Mouse (Mus musculus): ENCODE measurements around the gene Abcc4. TPM values are rescaled to one million over a fixed set of nuclear protein-coding genes. Genes with fewer than 3 reads are reported as not detected.
A peak's percentile ranks its signal among the peaks of the same experiment; 100 is the strongest.

The Abcc4 gene
- polyA plus RNA-seq, 1 experiment from 2014 or later: 4.7 TPM

- H3K27me3 ChIP-seq: peaks cover 39% of the 10 kb centered on the region
- under 1% methylated on average over 37 of the region's 37 CpGs for WGBS
Observed at GRCm38 (mm10) chr14:118473831-118474193, 232.2 kb downstream of the Abcc4 start.

GRCm38 (mm10) chr14:118473188-118473830, 232.7 kb downstream of the Abcc4 start:
- no peak overlapping the region for H3K27ac ChIP-seq (replicated peaks)
- peak overlapping the region; percentile 68 for H3K9ac ChIP-seq
- WGBS: 13% methylated on average over 20 of the region's 20 CpGs
- peaks cover 39% of the 10 kb centered on the region for H3K27me3 ChIP-seq
- peaks cover 21% of the 10 kb centered on the region for H3K4me1 ChIP-seq (replicated peaks)
- peak overlapping the region; percentile 97 for H3K4me2 ChIP-seq
- peak overlapping the region; percentile 53 for H3K4me3 ChIP-seq
- H3K36me3 ChIP-seq: no peaks in the 10 kb centered on the region
- 0 out of 2 replicates have a peak, but pooled peaks cover 4% of the 10 kb centered on the region for H3K9me3 ChIP-seq
- 0 out of 2 replicates have a peak, but pooled peaks have one; percentile 73 for ATAC-seq (ENCODE audit: low read depth)

More at GRCm38 (mm10) chr14:118473831-118474193, 232.2 kb downstream of the Abcc4 start:
- Histone ChIP-seq H3K4me3 (peak overlapping the region; percentile 53), H3K4me2 (peak overlapping the region; percentile 97), H3K9ac (peak overlapping the region; percentile 68), H3K9me3 (0 out of 2 replicates have a peak, but pooled peaks cover 4% of the 10 kb centered on the region), H3K27ac (replicated peaks) (no peak overlapping the region), H3K4me1 (replicated peaks) (peaks cover 21% of the 10 kb centered on the region), H3K36me3 (no peaks in the 10 kb centered on the region)
- ATAC-seq (ENCODE audit: low read depth): peak; percentile 79

GRCm38 (mm10) chr14:118465331-118465730, 240.7 kb downstream of the Abcc4 start:
- WGBS: 98% methylated on average over 2 of the region's 2 CpGs
- H3K27me3 ChIP-seq: no peaks in the 10 kb centered on the region
- no peak overlapping the region for H3K9ac ChIP-seq
- no peak overlapping the region for H3K4me3 ChIP-seq
- no peaks in the 10 kb centered on the region for H3K4me1 ChIP-seq (replicated peaks)
- H3K9me3 ChIP-seq: no peaks in the 10 kb centered on the region
- no peaks in the 10 kb centered on the region for H3K36me3 ChIP-seq
- no peak for ATAC-seq (ENCODE audit: low read depth)
- no peak overlapping the region for H3K4me2 ChIP-seq
- no peak overlapping the region for H3K27ac ChIP-seq (replicated peaks)

GRCm38 (mm10) chr14:118464401-118464800, 241.6 kb downstream of the Abcc4 start:
- H3K4me3 ChIP-seq: no peak overlapping the region
- H3K36me3 ChIP-seq: no peaks in the 10 kb centered on the region
- WGBS: 95% methylated on average over 3 of the region's 3 CpGs
- no peaks in the 10 kb centered on the region for H3K4me1 ChIP-seq (replicated peaks)
- H3K4me2 ChIP-seq: no peak overlapping the region
- H3K9me3 ChIP-seq: no peaks in the 10 kb centered on the region
- ATAC-seq (ENCODE audit: low read depth): no peak
- no peaks in the 10 kb centered on the region for H3K27me3 ChIP-seq
- H3K27ac ChIP-seq (replicated peaks): no peak overlapping the region
- H3K9ac ChIP-seq: no peak overlapping the region

GRCm38 (mm10) chr14:118452572-118452971, 253.4 kb downstream of the Abcc4 start:
- Histone ChIP-seq H3K4me1 (replicated peaks) (no peaks in the 10 kb centered on the region), H3K9ac (no peak overlapping the region), H3K4me3 (no peak overlapping the region), H3K36me3 (no peaks in the 10 kb centered on the region), H3K27me3 (no peaks in the 10 kb centered on the region), H3K4me2 (no peak overlapping the region), H3K27ac (replicated peaks) (no peak overlapping the region), H3K9me3 (no peaks in the 10 kb centered on the region)
- ATAC-seq (ENCODE audit: low read depth): no peak
- WGBS: 79% methylated on average over 4 of the region's 4 CpGs

- Histone ChIP-seq H3K4me3 (no peak overlapping the region), H3K36me3 (no peaks in the 10 kb centered on the region), H3K27ac (replicated peaks) (no peak overlapping the region), H3K4me2 (no peak overlapping the region), H3K9me3 (no peaks in the 10 kb centered on the region), H3K27me3 (peaks cover 46% of the 10 kb centered on the region), H3K9ac (no peak overlapping the region), H3K4me1 (replicated peaks) (peaks cover 27% of the 10 kb centered on the region)
- no peak for ATAC-seq (ENCODE audit: low read depth)
- 73% methylated on average over 8 of the region's 8 CpGs for WGBS
Observed at GRCm38 (mm10) chr14:118440155-118440554, 265.9 kb downstream of the Abcc4 start.

GRCm38 (mm10) chr14:118437156-118437931, 268.7 kb downstream of the Abcc4 start:
- ATAC-seq (ENCODE audit: low read depth): peak; percentile 88
- H3K4me2 ChIP-seq: peak overlapping the region; percentile 94
- H3K9ac ChIP-seq: peak overlapping the region; percentile 72
- 0% methylated on average over 36 of the region's 36 CpGs for WGBS
- H3K4me3 ChIP-seq: peak overlapping the region; percentile 48
- H3K27ac ChIP-seq (replicated peaks): peak overlapping the region; percentile 57
- H3K36me3 ChIP-seq: no peaks in the 10 kb centered on the region
- no peaks in the 10 kb centered on the region for H3K9me3 ChIP-seq
- H3K4me1 ChIP-seq (replicated peaks): peaks cover 22% of the 10 kb centered on the region
- H3K27me3 ChIP-seq: peaks cover 63% of the 10 kb centered on the region

GRCm38 (mm10) chr14:118436791-118437155, 269.2 kb downstream of the Abcc4 start:
- Histone ChIP-seq H3K9ac (peak overlapping the region; percentile 72), H3K27ac (replicated peaks) (peak overlapping the region; percentile 57), H3K36me3 (no peaks in the 10 kb centered on the region), H3K4me2 (peak overlapping the region; percentile 94), H3K4me3 (peak overlapping the region; percentile 48), H3K4me1 (replicated peaks) (peaks cover 22% of the 10 kb centered on the region), H3K27me3 (peaks cover 59% of the 10 kb centered on the region), H3K9me3 (no peaks in the 10 kb centered on the region)
- peak; percentile 89 for ATAC-seq (ENCODE audit: low read depth)
- WGBS: 0% methylated on average over 31 of the region's 31 CpGs

- Histone ChIP-seq H3K9ac (no peak overlapping the region), H3K4me2 (no peak overlapping the region), H3K27me3 (peaks cover 60% of the 10 kb centered on the region), H3K4me3 (no peak overlapping the region), H3K9me3 (no peaks in the 10 kb centered on the region), H3K4me1 (replicated peaks) (peaks cover 22% of the 10 kb centered on the region), H3K36me3 (no peaks in the 10 kb centered on the region), H3K27ac (replicated peaks) (no peak overlapping the region)
- 15% methylated on average over 12 of the region's 12 CpGs for WGBS
- 0 out of 2 replicates have a peak, but pooled peaks have one; percentile 40 for ATAC-seq (ENCODE audit: low read depth)
Observed at GRCm38 (mm10) chr14:118435676-118436330, 270.2 kb downstream of the Abcc4 start.

- no peak overlapping the region for H3K4me3 ChIP-seq
- no peaks in the 10 kb centered on the region for H3K9me3 ChIP-seq
- no peaks in the 10 kb centered on the region for H3K36me3 ChIP-seq
- no peak for ATAC-seq (ENCODE audit: low read depth)
- H3K4me1 ChIP-seq (replicated peaks): peaks cover 22% of the 10 kb centered on the region
- H3K27ac ChIP-seq (replicated peaks): no peak overlapping the region
- H3K27me3 ChIP-seq: peaks cover 53% of the 10 kb centered on the region
- H3K9ac ChIP-seq: no peak overlapping the region
- WGBS: 76% methylated on average over 4 of the region's 4 CpGs
- H3K4me2 ChIP-seq: no peak overlapping the region
Observed at GRCm38 (mm10) chr14:118434842-118435241, 271.2 kb downstream of the Abcc4 start.

- no peak overlapping the region for H3K9ac ChIP-seq
- peaks cover 22% of the 10 kb centered on the region for H3K4me1 ChIP-seq (replicated peaks)
- H3K4me2 ChIP-seq: no peak overlapping the region
- no peaks in the 10 kb centered on the region for H3K9me3 ChIP-seq
- no peak for ATAC-seq (ENCODE audit: low read depth)
- no peaks in the 10 kb centered on the region for H3K36me3 ChIP-seq
- H3K27ac ChIP-seq (replicated peaks): no peak overlapping the region
- H3K4me3 ChIP-seq: no peak overlapping the region
- peaks cover 43% of the 10 kb centered on the region for H3K27me3 ChIP-seq
- WGBS: 47% methylated on average over 6 of the region's 6 CpGs
Observed at GRCm38 (mm10) chr14:118433848-118434247, 272.2 kb downstream of the Abcc4 start.
